Mouse (Mus musculus): ENCODE results near the gene Cpne7. TPM values are rescaled to one million over a fixed set of nuclear protein-coding genes. Genes with fewer than 3 reads are reported as not detected.

The Cpne7 gene
- total RNA-seq, 2 experiments from 2014 or later, result 4.9 to 5.1 TPM

Small RNA genes within 50 kb of the gene (microRNA-seq; reads per million reads assigned to microRNA genes)
- gene Mir7079 (1.4 reads per million), gene Mir7080 (1.4 reads per million)

Other genes with a start within 250 kb of the Cpne7 start
- gene Ankrd11, start 75.1 kb upstream of the Cpne7 start, total RNA-seq (2021), result 100 to 1,000 TPM in 1 of 2 experiments, 10 to 100 TPM in 1; 73.9 to 103 TPM
- 10 to 100 TPM; 64.9 to 82.8 TPM for gene Spg7, start 54.4 kb upstream of the Cpne7 start, total RNA-seq (2021)
- gene Rpl13, start 15.0 kb upstream of the Cpne7 start, total RNA-seq (2021), result 100 to 1,000 TPM; 682 to 692 TPM
- gene Sult5a1, start 40.9 kb downstream of the Cpne7 start, total RNA-seq (2021), result 10 to 100 TPM in 1 of 2 experiments, 1 to 10 TPM in 1; 9.0 to 10.3 TPM
- gene Dpep1, start 68.9 kb downstream of the Cpne7 start, total RNA-seq (2021), result 10 to 100 TPM; 19.1 to 33.3 TPM
- gene Chmp1a, start 95.4 kb downstream of the Cpne7 start, total RNA-seq (2021), result 10 to 100 TPM; 76.0 to 81.4 TPM
- gene Spata33, start 95.5 kb downstream of the Cpne7 start, total RNA-seq (2021), result 1 to 10 TPM; 1.9 to 3.4 TPM
- 10 to 100 TPM; 43.6 to 56.7 TPM for gene Cdk10, start 107.5 kb downstream of the Cpne7 start, total RNA-seq (2021)
- gene Spata2l, start 118.9 kb downstream of the Cpne7 start, total RNA-seq (2021), result 10 to 100 TPM in 1 of 2 experiments, 1 to 10 TPM in 1; 9.5 to 16.7 TPM
- 10 to 100 TPM; 17.0 to 21.3 TPM for gene Zfp276, start 136.8 kb downstream of the Cpne7 start, total RNA-seq (2021)
- 10 to 100 TPM; 23.1 to 26.7 TPM for gene Vps9d1, start 137.0 kb downstream of the Cpne7 start, total RNA-seq (2021)
- 10 to 100 TPM in 1 of 2 experiments, 1 to 10 TPM in 1; 7.7 to 10.6 TPM for gene Fanca, start 201.2 kb downstream of the Cpne7 start, total RNA-seq (2021)
- gene Spire2, start 215.3 kb downstream of the Cpne7 start, total RNA-seq (2021), result 1 to 10 TPM; 2.0 to 2.5 TPM